Mouse (Mus musculus): ENCODE data around the gene Lrrc1.
"Not testable (repeated sequence)": the region's sequence is repeated elsewhere in the genome, so short reads cannot be mapped to it uniquely, and the experiment has no call there.

Lrrc1 gene

DNA sequence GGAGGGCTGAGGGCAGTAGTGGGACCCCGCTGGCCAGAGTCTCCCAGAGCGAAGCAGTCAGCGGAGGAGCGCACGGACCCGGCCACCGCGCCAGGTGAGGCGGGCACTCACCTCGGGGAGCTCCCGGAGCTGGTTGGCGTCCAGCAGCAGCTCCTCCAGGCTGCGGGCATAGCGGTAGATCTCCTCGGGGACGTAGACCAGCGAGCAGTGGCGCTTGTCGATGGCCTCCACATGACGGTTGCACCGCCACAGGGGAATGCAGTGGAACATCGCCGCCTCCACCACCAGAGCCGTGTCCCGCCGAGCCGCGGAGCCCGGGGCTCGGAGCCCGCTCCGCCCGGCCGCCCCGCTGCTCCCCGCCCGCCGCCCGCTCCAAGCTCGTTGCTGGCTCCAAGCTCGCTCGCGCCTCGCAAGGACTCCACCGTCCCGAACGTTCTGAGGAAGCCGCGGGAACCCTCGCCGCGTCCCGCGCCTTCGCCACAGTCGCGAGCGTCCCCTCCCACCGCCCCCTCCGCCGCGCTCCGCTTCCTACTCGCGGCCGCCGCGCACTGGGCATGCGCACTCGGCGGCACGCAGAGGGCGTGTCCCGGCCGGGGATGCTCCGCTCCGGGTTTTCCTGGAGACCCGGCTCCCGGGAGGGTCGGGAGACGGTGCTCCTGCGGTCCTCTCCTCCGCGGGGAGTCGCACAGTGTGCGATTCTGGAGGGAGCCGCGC, at the start of gene Lrrc1:
Gene Lrrc1 (minus strand): TSS at position 517 of the 714 bp plus-strand sequence.
- peak; percentile 40 for DNase-seq (ENCODE audit: low read depth, low spot score)

DNA sequence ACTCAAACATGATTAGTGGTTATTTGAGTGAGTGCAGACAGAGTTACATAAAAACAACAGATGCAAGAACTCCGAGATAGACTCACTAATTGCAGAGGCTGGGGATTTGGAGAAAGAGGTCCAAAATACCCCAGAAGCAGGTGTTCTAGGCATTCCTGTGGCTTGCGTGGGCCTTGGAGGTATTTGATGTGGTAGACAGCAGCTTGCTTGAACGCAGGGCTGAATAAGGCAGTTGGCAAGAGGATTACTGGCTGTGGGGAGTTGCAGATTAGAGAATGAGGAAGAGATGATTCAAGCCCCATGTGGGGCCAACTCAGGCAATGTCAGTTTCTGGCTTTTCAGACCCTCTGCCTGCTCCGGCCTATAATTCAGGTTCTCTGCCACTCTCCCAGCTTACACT, 47.8 kb upstream of the Lrrc1 start:
- no peak for DNase-seq (ENCODE audit: low read depth, low spot score)

DNA sequence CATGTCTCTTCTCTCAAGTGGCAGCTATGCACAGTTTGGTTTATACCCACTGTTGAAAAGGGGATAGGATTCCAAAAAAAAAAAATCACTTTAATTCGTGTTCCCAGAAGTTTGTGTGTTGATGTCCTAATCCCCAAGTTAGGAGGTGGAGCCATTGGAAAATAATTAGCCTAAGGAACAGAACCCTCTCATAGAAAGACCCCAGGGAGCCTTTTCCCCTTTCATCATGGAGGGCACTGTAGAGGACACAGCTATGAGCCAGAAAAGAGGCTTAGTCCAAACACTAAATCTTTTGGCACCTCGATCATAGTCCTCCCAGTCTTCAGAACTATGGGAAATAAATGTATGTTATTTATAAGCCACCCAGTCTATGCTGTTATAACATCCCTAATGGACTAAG, 44.8 kb upstream of the Lrrc1 start:
- no peak for DNase-seq (ENCODE audit: low read depth, low spot score)

GRCm38 (mm10) chr9:77587616-77588015, 42.9 kb upstream of the Lrrc1 start:
- no peak for DNase-seq (ENCODE audit: low read depth, low spot score)

- DNase-seq (ENCODE audit: low read depth, low spot score) = no peak
These were observed 42.3 kb upstream of the Lrrc1 start for GRCm38 (mm10) chr9:77586806-77587591.

GRCm38 (mm10) chr9:77584746-77585145, 40.1 kb upstream of the Lrrc1 start:
- no peak for DNase-seq (ENCODE audit: low read depth, low spot score)

GRCm38 (mm10) chr9:77583302-77583701, 38.6 kb upstream of the Lrrc1 start:
- DNase-seq (ENCODE audit: low read depth, low spot score) = no peak

DNA sequence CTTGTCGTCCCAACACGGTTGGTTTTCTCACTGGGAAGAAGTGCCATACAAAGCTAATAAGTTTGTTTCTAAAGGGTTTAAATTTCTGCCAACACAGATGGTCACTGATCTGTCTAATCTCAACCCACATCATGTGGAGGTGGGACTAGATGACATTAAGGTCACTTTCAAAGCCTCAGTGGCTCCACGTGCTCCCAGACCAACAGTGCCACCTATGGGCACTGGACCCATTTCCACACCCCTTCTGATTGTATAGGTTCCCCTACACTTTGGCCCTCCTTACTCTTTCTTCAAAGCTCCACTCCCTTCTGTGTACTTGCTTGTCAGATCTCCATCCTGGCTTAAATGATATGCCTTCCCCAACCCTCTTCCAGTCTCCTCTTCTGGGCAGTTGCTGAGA, 35.2 kb upstream of the Lrrc1 start:
- no peak for DNase-seq (ENCODE audit: low read depth, low spot score)

GRCm38 (mm10) chr9:77577931-77578330, 33.3 kb upstream of the Lrrc1 start:
- no peak for DNase-seq (ENCODE audit: low read depth, low spot score)

DNA sequence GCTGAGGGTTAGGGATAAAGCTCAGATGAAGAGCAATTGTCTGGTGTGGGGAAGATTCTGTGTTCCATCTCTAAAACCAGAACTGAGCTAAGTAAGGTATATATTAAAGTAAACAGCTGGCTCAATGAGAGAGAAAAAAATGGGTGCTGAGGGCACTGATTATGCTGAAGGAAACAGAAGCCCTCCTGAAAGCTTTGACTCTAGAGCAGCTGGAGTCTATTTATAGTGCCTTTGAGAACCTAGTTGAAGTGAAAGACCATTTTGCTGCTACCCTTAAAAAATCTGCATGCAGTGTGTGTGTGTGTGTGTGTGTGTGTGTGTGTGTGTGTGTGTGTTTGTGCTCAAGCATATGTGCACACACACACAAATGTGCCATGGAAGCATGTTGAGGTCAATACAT, 32.7 kb upstream of the Lrrc1 start:
- DNase-seq (ENCODE audit: low read depth, low spot score) = no peak

- no peak for DNase-seq (ENCODE audit: low read depth, low spot score)
These were observed 31.6 kb upstream of the Lrrc1 start for GRCm38 (mm10) chr9:77576320-77576719.

DNA sequence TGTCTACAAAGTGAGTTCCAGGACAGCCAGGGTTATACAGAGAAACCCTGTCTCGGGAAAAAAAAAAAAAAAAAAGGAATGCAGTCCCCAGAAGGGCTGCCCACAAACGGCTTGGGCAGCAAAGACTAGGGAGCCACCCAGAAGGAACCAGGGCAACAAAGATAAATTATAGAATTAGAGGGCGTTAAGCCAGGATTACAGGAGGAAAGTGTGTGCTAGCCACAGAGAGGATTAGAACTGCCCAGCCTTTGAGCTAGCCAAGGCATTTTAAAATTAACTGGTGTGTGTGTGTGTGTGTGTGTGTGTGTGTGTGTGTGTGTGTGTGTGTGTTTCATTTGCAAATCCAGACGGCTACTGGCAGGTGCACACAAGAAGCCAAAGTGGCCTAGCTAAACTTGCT, 30.3 kb upstream of the Lrrc1 start:
- not testable (repeated sequence) for DNase-seq (ENCODE audit: low read depth, low spot score)

GRCm38 (mm10) chr9:77571851-77572250, 27.2 kb upstream of the Lrrc1 start:
- no peak for DNase-seq (ENCODE audit: low read depth, low spot score)

DNA sequence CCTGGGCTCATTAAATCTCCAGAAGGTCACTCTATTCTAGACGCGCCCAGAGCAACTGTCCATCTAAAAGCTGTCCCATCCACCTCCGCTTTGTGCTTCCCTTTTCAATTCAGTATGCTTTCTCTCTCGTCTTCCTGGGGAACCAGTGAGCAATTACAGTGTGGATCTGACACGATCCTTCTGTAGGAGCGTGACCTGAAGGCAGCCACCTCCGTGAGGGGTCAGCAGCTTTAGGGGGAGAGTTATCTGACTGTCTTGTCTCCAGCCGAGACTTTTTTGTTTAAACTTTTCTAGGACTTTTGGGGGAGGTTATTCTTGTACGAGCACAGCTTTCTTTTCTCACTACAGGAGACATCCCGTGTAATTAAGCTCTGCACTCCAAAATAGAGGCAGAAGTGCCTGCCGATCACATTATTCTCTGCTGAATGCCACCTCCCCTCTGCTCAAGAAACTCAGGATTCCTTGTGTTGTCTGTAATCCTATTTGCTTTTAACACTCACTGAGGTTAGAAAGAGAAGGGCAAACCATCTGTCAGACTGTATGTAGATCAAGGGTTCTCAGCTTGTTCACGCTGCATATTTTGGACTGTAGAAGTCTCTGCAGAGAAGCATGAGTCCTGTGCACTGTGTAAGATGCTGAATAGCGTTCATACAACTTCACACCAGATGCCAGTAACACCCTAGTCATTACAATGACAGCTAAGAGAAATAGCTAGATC, 24.3 kb upstream of the Lrrc1 start:
- no peak for DNase-seq (ENCODE audit: low read depth, low spot score)

GRCm38 (mm10) chr9:77561827-77562226, 17.2 kb upstream of the Lrrc1 start:
- DNase-seq (ENCODE audit: low read depth, low spot score) = no peak

- no peak for DNase-seq (ENCODE audit: low read depth, low spot score)
These were observed 13.3 kb upstream of the Lrrc1 start for GRCm38 (mm10) chr9:77557963-77558362.

- no peak for DNase-seq (ENCODE audit: low read depth, low spot score)
These were observed 12.5 kb upstream of the Lrrc1 start for GRCm38 (mm10) chr9:77557181-77557580.

- no peak for DNase-seq (ENCODE audit: low read depth, low spot score)
These were observed 11.8 kb upstream of the Lrrc1 start for GRCm38 (mm10) chr9:77556435-77556834.

DNA sequence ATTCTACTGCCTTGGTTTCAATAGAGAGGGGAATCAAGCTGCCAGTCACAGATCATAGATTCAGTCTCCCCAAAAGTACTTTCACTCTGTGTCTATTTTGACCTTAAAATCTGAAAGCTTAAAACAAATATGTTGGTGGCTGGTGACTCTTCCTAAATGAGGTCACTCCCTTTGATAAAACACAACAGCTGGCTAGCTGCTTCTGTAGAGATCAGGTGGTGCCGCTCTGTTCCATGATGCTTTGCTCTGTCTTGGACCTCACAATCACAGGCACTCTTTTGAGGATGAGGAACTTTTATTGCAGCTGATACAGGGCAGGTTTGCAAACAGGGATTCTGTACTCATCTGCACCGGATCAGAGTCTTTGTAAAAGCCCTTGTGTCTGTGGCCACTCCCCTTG, 8.8 kb upstream of the Lrrc1 start:
- no peak for DNase-seq (ENCODE audit: low read depth, low spot score)

GRCm38 (mm10) chr9:77551036-77551512, 6.4 kb upstream of the Lrrc1 start:
- DNase-seq (ENCODE audit: low read depth, low spot score) = no peak

- no peak for DNase-seq (ENCODE audit: low read depth, low spot score)
These were observed 1.3 kb upstream of the Lrrc1 start for GRCm38 (mm10) chr9:77546010-77546409.

- no peak for DNase-seq (ENCODE audit: low read depth, low spot score)
These were observed 375 bp upstream of the Lrrc1 start for GRCm38 (mm10) chr9:77545068-77545421.

Measured in c-Kit-negative CD71-positive TER-119-positive erythroid progenitor cells, embryonic 14.5 days (primary cell).